Mouse (Mus musculus): ENCODE measurements around the gene Rpusd2. TPM values are rescaled to one million over a fixed set of nuclear protein-coding genes. Genes with fewer than 3 reads are reported as not detected.

Gene Rpusd2
- 1.0 TPM for polyA plus RNA-seq (2014; fragmentation: Illumina TruSeq; extraction: RNeasy Lipid Tissue Mini Kit (QIAGEN cat#74804); ENCODE audit: low read depth, low replicate concordance)

DNA sequence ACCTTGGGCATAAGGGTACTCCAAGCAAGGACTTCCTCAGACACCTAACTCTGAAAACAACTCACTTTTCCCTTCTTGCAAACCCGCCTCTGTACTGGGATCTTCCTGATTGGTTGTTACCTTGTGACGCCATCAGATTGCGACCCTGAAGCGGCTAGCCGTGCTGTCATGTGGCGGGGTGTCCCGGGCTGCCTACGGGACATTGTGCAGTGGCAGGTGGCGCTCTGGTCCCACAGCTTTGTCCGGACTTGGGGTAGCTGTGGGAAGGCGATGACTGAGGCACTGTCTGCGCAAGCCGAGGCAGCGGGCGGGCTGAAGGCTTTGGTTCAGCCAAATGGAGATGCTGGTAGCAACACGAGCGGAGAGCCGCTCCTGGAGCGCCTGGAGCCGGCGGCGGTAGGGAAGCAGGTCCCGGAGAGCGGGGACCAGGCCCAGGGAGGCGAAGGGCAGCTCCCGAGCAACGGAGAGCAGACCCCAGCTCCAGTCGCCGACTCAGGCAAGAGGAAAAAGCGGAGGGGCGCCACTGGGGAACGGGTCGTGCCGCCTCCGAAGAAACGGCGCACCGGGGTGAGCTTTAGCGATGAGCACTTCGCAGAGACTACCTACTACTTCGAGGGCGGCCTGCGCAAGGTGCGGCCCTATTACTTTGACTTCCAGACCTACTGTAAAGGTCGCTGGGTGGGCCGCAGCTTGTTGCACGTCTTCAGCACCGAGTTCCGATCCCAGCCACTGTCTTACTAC, at the start of gene Rpusd2:
Gene Rpusd2 (plus strand): TSS at position 135 of the 741 bp plus-strand sequence.

DNA sequence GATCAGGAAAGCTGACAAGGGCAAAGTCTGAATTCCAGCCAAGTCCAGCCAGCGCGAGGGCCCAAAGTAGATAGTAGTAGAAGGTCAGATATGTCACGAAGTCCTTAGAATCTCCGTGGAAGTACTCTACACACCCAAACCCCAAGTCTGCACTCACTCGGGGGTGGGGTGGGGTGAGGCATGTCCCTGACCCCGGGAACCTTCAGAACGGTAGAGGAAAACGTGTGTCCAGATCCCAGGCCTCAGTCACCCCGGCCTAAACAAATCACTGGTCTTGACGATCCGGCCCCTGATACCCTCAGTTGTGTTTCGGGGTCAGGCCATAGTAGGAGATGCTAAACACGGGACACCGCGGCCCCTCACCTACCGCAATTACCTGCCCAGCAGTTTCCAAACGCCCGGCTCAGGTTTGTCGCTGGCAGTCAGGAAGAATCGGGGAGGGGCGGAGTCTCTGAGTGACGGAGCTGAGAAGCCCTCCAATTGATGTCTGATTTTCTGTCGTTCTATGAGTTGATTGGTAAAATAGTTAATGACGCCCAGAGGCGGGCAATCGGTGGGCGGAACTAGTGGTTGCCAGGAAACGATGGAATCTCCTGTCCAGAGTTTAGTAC, 5.5 kb upstream of the Rpusd2 start, which contains the start of gene Ccdc32:
Gene Ccdc32 (minus strand): TSS at position 453 of the 611 bp plus-strand sequence.

DNA sequence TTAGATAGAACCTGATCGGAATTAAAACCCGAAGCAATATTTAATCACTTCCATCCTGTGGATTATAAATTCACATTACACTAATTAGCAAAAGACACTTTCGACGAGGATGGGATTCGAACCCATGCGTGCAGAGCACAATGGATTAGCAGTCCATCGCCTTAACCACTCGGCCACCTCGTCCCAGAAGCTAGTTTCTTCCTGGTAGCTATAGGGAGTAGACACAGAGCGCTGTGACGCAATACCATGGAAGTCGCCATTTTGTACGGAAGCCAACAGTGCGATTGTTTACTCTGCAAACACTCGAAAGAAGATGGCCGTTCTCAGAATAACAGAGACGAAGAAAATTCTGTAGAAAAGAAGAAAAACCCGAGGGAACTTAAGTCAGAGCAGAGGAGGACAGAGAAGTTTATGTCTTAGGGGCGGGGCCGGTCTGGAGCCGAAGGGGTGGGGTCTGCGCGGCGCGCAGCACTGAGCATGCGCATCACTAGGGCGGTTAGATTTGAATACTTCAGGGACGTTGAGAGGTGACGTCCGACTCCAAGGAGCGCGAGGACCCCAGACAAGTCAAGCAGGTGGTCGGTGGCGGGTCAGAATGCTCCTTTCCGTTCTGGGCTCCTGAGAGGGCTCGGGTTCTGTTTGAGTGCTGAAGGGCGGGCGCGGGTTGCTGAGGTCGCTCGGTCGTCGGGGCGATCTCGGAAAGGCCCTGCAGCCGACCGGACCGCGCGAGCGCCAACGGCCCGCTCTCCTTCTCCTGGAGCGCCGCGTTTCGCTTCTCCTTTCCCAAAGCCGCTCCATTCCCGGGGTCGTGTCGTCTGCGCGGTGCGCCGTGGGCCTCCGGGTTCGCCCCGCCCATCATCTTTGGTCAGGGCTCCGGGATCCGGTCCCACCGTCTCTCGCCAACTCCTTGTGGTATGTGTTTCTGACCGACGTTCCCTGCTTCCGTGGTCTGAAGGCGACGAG, 12.3 kb downstream of the Rpusd2 start, which contains the start of gene Knl1:
Gene Knl1 (plus strand): TSS at position 471 of the 963 bp plus-strand sequence.

Other genes with a start within 250 kb of the Rpusd2 start
- 0.50 TPM for gene Knstrn, start 220.8 kb upstream of the Rpusd2 start, polyA plus RNA-seq (2014; fragmentation: Illumina TruSeq; extraction: RNeasy Lipid Tissue Mini Kit (QIAGEN cat#74804); ENCODE audit: low read depth, low replicate concordance)
- 81.8 TPM for gene Ivd, start 172.8 kb upstream of the Rpusd2 start, polyA plus RNA-seq (2014; fragmentation: Illumina TruSeq; extraction: RNeasy Lipid Tissue Mini Kit (QIAGEN cat#74804); ENCODE audit: low read depth, low replicate concordance)
- 1.6 TPM for gene Bahd1, start 134.4 kb upstream of the Rpusd2 start, polyA plus RNA-seq (2014; fragmentation: Illumina TruSeq; extraction: RNeasy Lipid Tissue Mini Kit (QIAGEN cat#74804); ENCODE audit: low read depth, low replicate concordance)
- gene Chst14, start 108.3 kb upstream of the Rpusd2 start, polyA plus RNA-seq (2014; fragmentation: Illumina TruSeq; extraction: RNeasy Lipid Tissue Mini Kit (QIAGEN cat#74804); ENCODE audit: low read depth, low replicate concordance) = 0.26 TPM
- 4.5 TPM for gene Ccdc32, start 5.4 kb upstream of the Rpusd2 start, polyA plus RNA-seq (2014; fragmentation: Illumina TruSeq; extraction: RNeasy Lipid Tissue Mini Kit (QIAGEN cat#74804); ENCODE audit: low read depth, low replicate concordance)
- gene Knl1, start 12.3 kb downstream of the Rpusd2 start, polyA plus RNA-seq (2014; fragmentation: Illumina TruSeq; extraction: RNeasy Lipid Tissue Mini Kit (QIAGEN cat#74804); ENCODE audit: low read depth, low replicate concordance) = 0.08 TPM
- gene Rad51, start 78.0 kb downstream of the Rpusd2 start, polyA plus RNA-seq (2014; fragmentation: Illumina TruSeq; extraction: RNeasy Lipid Tissue Mini Kit (QIAGEN cat#74804); ENCODE audit: low read depth, low replicate concordance) = 0.32 TPM
- 39.8 TPM for gene Rmdn3, start 122.2 kb downstream of the Rpusd2 start, polyA plus RNA-seq (2014; fragmentation: Illumina TruSeq; extraction: RNeasy Lipid Tissue Mini Kit (QIAGEN cat#74804); ENCODE audit: low read depth, low replicate concordance)
- 9.4 TPM for gene Gchfr, start 133.0 kb downstream of the Rpusd2 start, polyA plus RNA-seq (2014; fragmentation: Illumina TruSeq; extraction: RNeasy Lipid Tissue Mini Kit (QIAGEN cat#74804); ENCODE audit: low read depth, low replicate concordance)
- not detected for gene Gm14137, start 139.7 kb downstream of the Rpusd2 start, polyA plus RNA-seq (2014; fragmentation: Illumina TruSeq; extraction: RNeasy Lipid Tissue Mini Kit (QIAGEN cat#74804); ENCODE audit: low read depth, low replicate concordance)
- gene Zfyve19, start 173.8 kb downstream of the Rpusd2 start, polyA plus RNA-seq (2014; fragmentation: Illumina TruSeq; extraction: RNeasy Lipid Tissue Mini Kit (QIAGEN cat#74804); ENCODE audit: low read depth, low replicate concordance) = 3.6 TPM
- gene Dnajc17, start 174.0 kb downstream of the Rpusd2 start, polyA plus RNA-seq (2014; fragmentation: Illumina TruSeq; extraction: RNeasy Lipid Tissue Mini Kit (QIAGEN cat#74804); ENCODE audit: low read depth, low replicate concordance) = 1.9 TPM
- not detected for gene Ppp1r14d, start 195.1 kb downstream of the Rpusd2 start, polyA plus RNA-seq (2014; fragmentation: Illumina TruSeq; extraction: RNeasy Lipid Tissue Mini Kit (QIAGEN cat#74804); ENCODE audit: low read depth, low replicate concordance)
- 0.26 TPM for gene Spint1, start 202.6 kb downstream of the Rpusd2 start, polyA plus RNA-seq (2014; fragmentation: Illumina TruSeq; extraction: RNeasy Lipid Tissue Mini Kit (QIAGEN cat#74804); ENCODE audit: low read depth, low replicate concordance)
- gene Rhov, start 236.5 kb downstream of the Rpusd2 start, polyA plus RNA-seq (2014; fragmentation: Illumina TruSeq; extraction: RNeasy Lipid Tissue Mini Kit (QIAGEN cat#74804); ENCODE audit: low read depth, low replicate concordance) = not detected